Mouse (Mus musculus): ENCODE data around the gene Wdr11.

- no peak for TF ChIP-seq POLR2A (IDR thresholded peaks at IDR 0.05; ENCODE audit: low read depth, low read length)
- no peak for TF ChIP-seq CTCF (conservative IDR thresholded peaks at IDR 0.05; ENCODE audit: insufficient read depth, insufficient read length, low read depth, low read length)
These were observed 78.6 kb downstream of the Wdr11 start for GRCm38 (mm10) chr7:129670280-129670679.
